Mouse (Mus musculus) hematopoietic multipotent progenitor cell, adult 10-12 weeks (in vitro differentiated cells): ENCODE results near the gene Bet1l. TPM values are rescaled to one million over a fixed set of nuclear protein-coding genes. Genes with fewer than 3 reads are reported as not detected.

Source experiments
- polyA plus RNA-seq: library from polyadenylated mRNA; stranded (reverse); fragments of >175 nt; gene quantifications from 2 replicates; pipeline ENCODE4 v1.2.3, GENCODE M21; 2012; ENCODE audit warnings: low replicate concordance

Gene Bet1l
- 5.3 and 13.3 TPM in 2 replicates for polyA plus RNA-seq

GRCm38 (mm10) chr7:140857550-140858505 is at the start of gene Bet1l:
TSS of gene Bet1l (minus strand) at chr7:140857577.

GRCm38 (mm10) chr7:140900220-140900619 is 42.8 kb upstream of the Bet1l start, which contains the start of gene Cox8b:
TSS of gene Cox8b (minus strand) at chr7:140900446.

GRCm38 (mm10) chr7:140881696-140882468 is 24.5 kb upstream of the Bet1l start, which contains the start of the genes Psmd13 and Sirt3:
TSS of gene Psmd13 (plus strand) at chr7:140881968.
TSS of gene Sirt3 (minus strand) at chr7:140882309.

GRCm38 (mm10) chr7:140856785-140857549 is 410 bp downstream of the Bet1l start, which contains the start of gene Ric8a:
TSS of gene Ric8a (plus strand) at chr7:140856957.

GRCm38 (mm10) chr7:140855860-140856784 is 1.3 kb downstream of the Bet1l start, which contains the start of gene Gm45785:
TSS of gene Gm45785 (minus strand) at chr7:140856331.

GRCm38 (mm10) chr7:140847755-140848580 is 9.4 kb downstream of the Bet1l start, which contains the start of gene Odf3:
TSS of gene Odf3 (plus strand) at chr7:140847805.

GRCm38 (mm10) chr7:140844905-140845665 is 12.3 kb downstream of the Bet1l start, which contains the start of gene Scgb1c1:
TSS of gene Scgb1c1 (plus strand) at chr7:140845547.

GRCm38 (mm10) chr7:140834968-140835757 is 22.2 kb downstream of the Bet1l start, which contains the start of gene Urah:
TSS of gene Urah (plus strand) at chr7:140835018.

GRCm38 (mm10) chr7:140821653-140822329 is 35.6 kb downstream of the Bet1l start, which contains the start of gene Zfp941:
TSS of gene Zfp941 (minus strand) at chr7:140822178.

Other genes starting within 250 kb of the Bet1l start
- gene Olfr61, start 228.6 kb downstream of the Bet1l start, polyA plus RNA-seq = not detected in 2 replicates
- gene Olfr53, start 211.1 kb downstream of the Bet1l start, polyA plus RNA-seq = not detected in 2 replicates
- 0.01 TPM in 1 of 2 replicates, not detected in the other for gene Olfr539, start 197.6 kb downstream of the Bet1l start, polyA plus RNA-seq
- not detected in 2 replicates for gene Olfr45, start 175.6 kb downstream of the Bet1l start, polyA plus RNA-seq
- gene Olfr541, start 160.3 kb downstream of the Bet1l start, polyA plus RNA-seq = not detected in 2 replicates
- gene Cyp2e1, start 93.8 kb downstream of the Bet1l start, polyA plus RNA-seq = not detected in 2 replicates
- 0.18 TPM in 1 of 2 replicates, not detected in the other for gene Syce1, start 69.7 kb downstream of the Bet1l start, polyA plus RNA-seq
- not detected in 2 replicates for gene Zfp941, start 35.4 kb downstream of the Bet1l start, polyA plus RNA-seq
- not detected in 2 replicates for gene Urah, start 22.6 kb downstream of the Bet1l start, polyA plus RNA-seq
- gene Scgb1c1, start 12.0 kb downstream of the Bet1l start, polyA plus RNA-seq = not detected in 2 replicates
- gene Odf3, start 9.8 kb downstream of the Bet1l start, polyA plus RNA-seq = not detected in 2 replicates
- gene Gm45785, start 1.2 kb downstream of the Bet1l start, polyA plus RNA-seq = not detected in 2 replicates
- gene Ric8a, start 620 bp downstream of the Bet1l start, polyA plus RNA-seq = 84.4 and 159 TPM in 2 replicates
- 14.0 and 45.3 TPM in 2 replicates for gene Psmd13, start 24.4 kb upstream of the Bet1l start, polyA plus RNA-seq
- gene Sirt3, start 24.7 kb upstream of the Bet1l start, polyA plus RNA-seq = 25.2 and 43.6 TPM in 2 replicates
- not detected in 2 replicates for gene Cox8b, start 42.9 kb upstream of the Bet1l start, polyA plus RNA-seq
- 0.27 TPM in 1 of 2 replicates, not detected in the other for gene Nlrp6, start 63.3 kb upstream of the Bet1l start, polyA plus RNA-seq
- gene Pgghg, start 83.8 kb upstream of the Bet1l start, polyA plus RNA-seq = 14.9 and 15.1 TPM in 2 replicates
- gene Ifitm5, start 92.7 kb upstream of the Bet1l start, polyA plus RNA-seq = not detected in 2 replicates
- gene Gm45717, start 98.4 kb upstream of the Bet1l start, polyA plus RNA-seq = not detected in 2 replicates
- 17.6 and 125 TPM in 2 replicates for gene Ifitm2, start 98.4 kb upstream of the Bet1l start, polyA plus RNA-seq
- gene Ifitm1, start 109.6 kb upstream of the Bet1l start, polyA plus RNA-seq = 8.5 TPM in 2 replicates
- gene Ifitm3, start 153.2 kb upstream of the Bet1l start, polyA plus RNA-seq = 25.7 and 51.0 TPM in 2 replicates
- 4.0 and 4.9 TPM in 2 replicates for gene Ifitm6, start 160.3 kb upstream of the Bet1l start, polyA plus RNA-seq
- not detected in 2 replicates for gene Gm17387, start 171.6 kb upstream of the Bet1l start, polyA plus RNA-seq
- gene B4galnt4, start 203.5 kb upstream of the Bet1l start, polyA plus RNA-seq = 3.7 and 11.5 TPM in 2 replicates
- gene Pkp3, start 220.6 kb upstream of the Bet1l start, polyA plus RNA-seq = 30.0 and 50.9 TPM in 2 replicates
- gene Sigirr, start 243.0 kb upstream of the Bet1l start, polyA plus RNA-seq = 44.4 and 49.0 TPM in 2 replicates